Mouse (Mus musculus) heart, embryonic 16.5 days (tissue): ENCODE results near the gene Maea. TPM values are rescaled to one million over a fixed set of nuclear protein-coding genes. Genes with fewer than 3 reads are reported as not detected.

Experiments used
- ATAC-seq: fragments of 200-750 bp; cut with Nextera tagmentation; replicated peaks from 2 replicates; pipeline ENCODE4 v1.8.0; 2017; ENCODE audit warnings: moderate number of reproducible peaks; ENCODE audit not compliant: insufficient read depth, low FRiP score; ENCODE audit errors: extremely low read depth
- H3K27ac ChIP-seq: fragments of 300-500 bp; sonication (generic); 2 replicates; pipeline ENCODE4 v1.5.1; 2014; ENCODE audit warnings: mild to moderate bottlenecking, low read length, control low read depth, moderate library complexity
- H3K27me3 ChIP-seq: fragments of 300-500 bp; sonication (generic); 2 replicates; pipeline ENCODE4 v1.6.1; 2014; ENCODE audit warnings: low read length, mixed read lengths; ENCODE audit not compliant: control insufficient read depth, insufficient read depth
- H3K36me3 ChIP-seq: fragments of 300-500 bp; sonication (generic); 2 replicates; pipeline ENCODE4 v1.6.1; 2014; ENCODE audit not compliant: control insufficient read depth, insufficient read depth
- H3K4me1 ChIP-seq: fragments of 300-500 bp; sonication (generic); 2 replicates; pipeline ENCODE4 v1.6.1; 2014; ENCODE audit warnings: low read length, mixed read lengths; ENCODE audit not compliant: control insufficient read depth, insufficient read depth
- H3K4me2 ChIP-seq: fragments of 300-500 bp; sonication (generic); 2 replicates; pipeline ENCODE4 v1.6.1; 2014; ENCODE audit warnings: low read depth, mild to moderate bottlenecking, control low read depth, low read length
- H3K4me3 ChIP-seq: fragments of 300-500 bp; sonication (generic); 2 replicates; pipeline ENCODE4 v1.5.1; 2014; ENCODE audit warnings: mild to moderate bottlenecking, control low read depth, low read length
- H3K9ac ChIP-seq: fragments of 300-500 bp; sonication (generic); 2 replicates; pipeline ENCODE4 v1.6.1; 2014; ENCODE audit warnings: low read length, control low read depth
- H3K9me3 ChIP-seq: fragments of 300-500 bp; sonication (generic); replicated peaks from 2 replicates; pipeline ENCODE4 v1.6.1; 2016; ENCODE audit warnings: low read length; ENCODE audit not compliant: control insufficient read depth
- WGBS: fragments of 180-500 bp; shearing (Covaris S2); extraction: QIAGEN DNeasy Blood & Tissue Kit; methylation state at CpG from one replicate; pipeline ENCODE4 v1.1.7; 2014; 5-methylcytosine and 5-hydroxymethylcytosine counted together
- polyA plus RNA-seq: library from polyadenylated mRNA; unstranded; fragments of >200 nt; fragmentation: Nextera tagmentation; extraction: Ambion mirVana; gene quantifications from 2 replicates; pipeline ENCODE4 v1.2.1, GENCODE M21; 2015

Maea gene
- polyA plus RNA-seq = 144 and 145 TPM in 2 replicates

DNA sequence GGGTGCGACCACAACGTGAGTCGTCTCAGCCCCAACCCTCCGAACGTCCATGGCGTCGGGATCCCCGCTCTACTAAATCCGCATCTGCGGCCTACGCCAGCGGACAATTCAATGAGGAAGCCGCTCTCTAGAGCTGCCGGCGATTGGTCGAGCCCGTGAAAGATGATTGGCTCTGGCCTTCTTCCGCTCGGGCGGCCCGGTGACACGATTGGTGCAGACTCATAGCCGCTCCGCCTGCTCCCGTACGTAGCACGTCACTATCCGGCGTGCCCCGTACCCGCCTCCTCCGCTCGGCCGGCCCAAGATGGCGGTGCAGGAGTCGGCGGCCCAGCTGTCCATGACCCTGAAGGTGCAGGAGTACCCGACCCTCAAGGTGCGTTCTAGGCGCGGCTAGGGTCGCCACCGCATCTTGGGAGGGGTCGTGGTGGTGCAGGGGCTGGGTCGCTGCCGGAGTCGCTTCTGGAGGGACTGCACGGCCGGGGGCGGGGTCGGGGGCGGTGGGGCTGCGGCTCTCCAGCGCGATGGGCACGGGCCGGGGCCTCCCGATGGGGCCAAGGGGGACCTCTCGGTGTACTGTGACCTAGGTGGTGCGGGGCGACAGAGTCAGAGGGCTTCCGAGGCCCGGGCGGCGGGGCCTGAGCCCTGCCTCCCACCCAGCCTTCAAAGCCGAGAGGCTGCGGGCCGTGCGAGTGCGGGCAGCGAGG, at the start of gene Maea:
TSS of gene Maea (plus strand) at position 237 of the 704 bp plus-strand sequence.
- under 1% methylated on average over 70 of the region's 71 CpGs for WGBS
- ATAC-seq = peak; percentile 99
- Histone ChIP-seq H3K4me3 (peak within 1 kb of the TSS; percentile 80), H3K27ac (peak within 1 kb of the TSS; percentile 86), H3K4me1 (peaks cover 16% of the 10 kb centered on the region), H3K9me3 (peaks cover 4% of the 10 kb centered on the region; the same call in 1 of the 2 replicates), H3K9ac (peak within 1 kb of the TSS; percentile 92), H3K36me3 (peaks cover 6% of the 10 kb centered on the region; the same call in 1 of the 2 replicates), H3K27me3 (no peaks in the 10 kb centered on the region), H3K4me2 (peak within 1 kb of the TSS; percentile 91)

DNA sequence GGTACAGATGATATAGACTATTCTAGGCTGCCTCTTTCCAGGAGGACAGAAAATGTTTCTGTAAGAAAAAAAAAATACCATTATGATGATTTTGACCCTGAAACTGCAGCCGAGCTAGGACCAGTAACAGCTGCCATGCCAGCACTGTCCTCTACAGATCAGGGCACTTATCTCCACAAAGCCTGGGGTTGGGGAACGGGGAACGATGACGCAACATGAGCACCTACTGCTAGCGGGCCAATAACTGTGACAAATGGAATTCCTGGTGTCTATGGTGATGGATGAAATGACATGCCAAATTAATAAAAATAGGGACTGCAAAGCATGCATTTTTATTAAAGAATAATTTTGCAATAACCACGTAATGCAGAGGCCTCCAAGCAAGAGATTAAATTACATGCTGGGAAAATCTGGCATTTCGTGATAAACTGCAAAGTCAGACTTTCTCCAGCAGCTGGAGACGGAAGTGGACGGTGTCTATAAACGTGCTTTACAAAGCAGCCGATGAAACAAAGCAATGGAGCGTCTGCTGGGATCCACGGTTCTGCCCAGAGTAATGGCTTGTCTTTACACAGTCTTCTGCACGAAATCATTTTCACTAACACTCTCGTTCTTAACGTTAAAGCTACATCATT, 41.4 kb upstream of the Maea start:
- ATAC-seq = no peak
- Histone ChIP-seq H3K4me3 (no peak overlapping the region), H3K4me1 (no peaks in the 10 kb centered on the region), H3K27me3 (no peaks in the 10 kb centered on the region), H3K27ac (no peak overlapping the region), H3K4me2 (no peak overlapping the region), H3K36me3 (no peaks in the 10 kb centered on the region), H3K9ac (no peak overlapping the region), H3K9me3 (no peaks in the 10 kb centered on the region)
- WGBS = 43% methylated on average over 16 of the region's 16 CpGs

GRCm38 (mm10) chr5:33297164-33297563, 38.1 kb upstream of the Maea start:
- H3K4me1 ChIP-seq = no peaks in the 10 kb centered on the region
- H3K4me2 ChIP-seq = no peak overlapping the region
- H3K4me3 ChIP-seq = no peak overlapping the region
- H3K9ac ChIP-seq = no peak overlapping the region
- ATAC-seq = no peak
- no peak overlapping the region for H3K27ac ChIP-seq
- H3K27me3 ChIP-seq = no peaks in the 10 kb centered on the region
- H3K9me3 ChIP-seq = no peaks in the 10 kb centered on the region
- H3K36me3 ChIP-seq = no peaks in the 10 kb centered on the region
- 68% methylated on average over 6 of the region's 6 CpGs for WGBS

DNA sequence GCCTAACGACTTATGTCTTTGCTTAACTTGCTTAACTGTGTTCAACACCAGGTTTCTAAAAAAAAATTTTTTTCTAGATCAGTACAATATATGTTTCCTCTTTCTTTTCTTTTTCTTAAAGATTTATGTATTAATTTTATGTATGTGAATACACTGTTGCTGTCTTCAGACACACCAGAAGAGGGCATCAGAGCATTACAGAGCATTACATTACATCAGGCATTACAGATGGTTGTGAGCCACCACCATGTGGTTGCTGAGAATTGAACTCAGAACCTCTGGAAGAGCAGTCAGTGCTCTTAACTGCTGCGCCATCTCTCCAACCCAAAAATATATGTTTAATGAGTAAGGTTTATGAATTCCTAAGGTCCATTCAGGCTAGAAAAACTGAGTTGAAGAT, 33.5 kb upstream of the Maea start:
- no peaks in the 10 kb centered on the region for H3K36me3 ChIP-seq
- H3K4me3 ChIP-seq = no peak overlapping the region
- no peak overlapping the region for H3K27ac ChIP-seq
- no peak overlapping the region for H3K9ac ChIP-seq
- no peaks in the 10 kb centered on the region for H3K9me3 ChIP-seq
- no peak overlapping the region for H3K4me2 ChIP-seq
- no peaks in the 10 kb centered on the region for H3K4me1 ChIP-seq
- 70% methylated on average over 2 of the region's 2 CpGs for WGBS
- H3K27me3 ChIP-seq = no peaks in the 10 kb centered on the region
- no peak for ATAC-seq

- 77% methylated on average over 3 of the region's 3 CpGs for WGBS
- H3K4me1 ChIP-seq = no peaks in the 10 kb centered on the region
- no peak overlapping the region for H3K9ac ChIP-seq
- no peak overlapping the region for H3K4me2 ChIP-seq
- no peak overlapping the region for H3K27ac ChIP-seq
- no peaks in the 10 kb centered on the region for H3K9me3 ChIP-seq
- no peaks in the 10 kb centered on the region for H3K27me3 ChIP-seq
- no peak overlapping the region for H3K4me3 ChIP-seq
- H3K36me3 ChIP-seq = no peaks in the 10 kb centered on the region
- no peak for ATAC-seq
These were observed 24.4 kb upstream of the Maea start for GRCm38 (mm10) chr5:33310704-33311462.

DNA sequence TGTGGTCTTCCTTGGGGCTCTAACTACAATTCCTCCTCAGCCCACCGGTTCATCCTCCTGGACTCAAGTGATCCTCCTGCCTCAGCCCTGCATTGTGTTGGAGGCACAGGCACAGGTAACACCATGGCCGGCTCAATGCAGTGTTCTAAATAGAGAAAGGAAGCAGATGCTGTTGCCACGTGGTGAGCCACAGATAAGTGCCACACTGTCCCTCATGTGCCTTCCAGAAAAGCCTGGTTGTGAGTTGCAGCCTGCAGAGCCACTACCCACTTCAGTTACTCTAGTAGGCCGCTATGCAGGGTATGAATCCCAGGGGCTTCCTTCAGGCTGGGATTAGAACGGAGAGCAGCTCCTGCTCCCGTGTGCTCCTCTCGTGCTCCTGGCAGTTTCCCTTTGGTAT, 23.1 kb upstream of the Maea start:
- Histone ChIP-seq H3K4me1 (no peaks in the 10 kb centered on the region), H3K4me2 (no peak overlapping the region), H3K27ac (no peak overlapping the region), H3K27me3 (no peaks in the 10 kb centered on the region), H3K9ac (no peak overlapping the region), H3K9me3 (no peaks in the 10 kb centered on the region), H3K4me3 (no peak overlapping the region), H3K36me3 (no peaks in the 10 kb centered on the region)
- no peak for ATAC-seq
- WGBS = 69% methylated on average over 7 of the region's 7 CpGs

GRCm38 (mm10) chr5:33324491-33324890, 10.8 kb upstream of the Maea start:
- Histone ChIP-seq H3K4me1 (no peaks in the 10 kb centered on the region), H3K9me3 (peaks cover 3% of the 10 kb centered on the region), H3K4me3 (no peak overlapping the region), H3K4me2 (no peak overlapping the region), H3K9ac (no peak overlapping the region), H3K27me3 (no peaks in the 10 kb centered on the region), H3K27ac (no peak overlapping the region), H3K36me3 (no peaks in the 10 kb centered on the region)
- no peak for ATAC-seq
- WGBS = 53% methylated on average over 2 of the region's 2 CpGs

DNA sequence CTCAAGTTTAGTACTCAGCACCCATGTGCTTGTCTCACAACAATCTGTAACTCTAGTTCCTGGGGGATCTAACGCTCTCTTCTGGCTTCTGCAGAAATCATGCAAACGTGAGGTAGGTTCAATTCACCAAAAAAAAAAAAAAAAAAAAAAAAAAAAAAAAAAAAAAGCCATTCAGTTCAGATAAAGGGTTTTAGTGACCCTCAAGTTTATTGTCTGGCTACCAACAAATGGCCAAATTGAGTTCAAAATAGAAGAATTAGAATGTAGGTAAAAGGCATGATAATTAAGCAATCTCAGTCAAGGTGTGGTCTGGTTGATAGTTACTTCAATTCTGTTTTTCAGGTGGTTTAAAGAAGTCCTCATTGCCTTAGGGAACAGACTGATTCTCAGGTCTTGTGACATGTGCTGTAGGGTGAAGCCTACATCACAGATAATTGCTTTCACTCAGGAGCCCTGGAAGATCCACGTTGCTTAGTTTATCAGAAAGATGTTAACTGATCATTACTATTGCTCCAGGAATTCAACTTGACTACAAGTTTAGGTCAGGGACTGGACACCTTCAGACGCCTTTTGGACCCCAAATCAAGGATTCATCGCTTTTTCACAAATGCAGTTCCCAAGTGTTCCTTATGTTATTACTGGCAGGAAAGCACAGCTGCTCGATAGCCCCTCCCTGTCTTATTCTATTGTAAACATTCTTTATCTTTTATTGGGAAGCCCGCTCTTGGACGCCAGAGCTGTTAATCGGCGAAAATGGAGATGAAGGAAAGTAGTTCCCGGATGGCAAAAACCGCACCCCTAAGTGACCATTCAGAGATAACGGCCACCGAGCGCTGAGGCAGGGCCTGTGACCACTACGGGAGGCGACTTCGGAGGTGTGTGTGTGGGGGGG, 682 bp upstream of the Maea start:
- peaks cover 4% of the 10 kb centered on the region; the same call in 1 of the 2 replicates for H3K9me3 ChIP-seq
- H3K27me3 ChIP-seq = no peaks in the 10 kb centered on the region
- peaks cover 16% of the 10 kb centered on the region for H3K4me1 ChIP-seq
- 23% methylated on average over 18 of the region's 18 CpGs for WGBS
- peak overlapping the region; percentile 73 for H3K4me2 ChIP-seq
- peak overlapping the region; percentile 80 for H3K4me3 ChIP-seq
- H3K27ac ChIP-seq = peak overlapping the region; percentile 86
- no peak; the same call in 1 of the 2 replicates for ATAC-seq
- peak overlapping the region; percentile 77 for H3K9ac ChIP-seq
- H3K36me3 ChIP-seq = peaks cover 6% of the 10 kb centered on the region; the same call in 1 of the 2 replicates
